8 mouse cellular contexts compared by ENCODE assay signal in the genomic region with DNA sequence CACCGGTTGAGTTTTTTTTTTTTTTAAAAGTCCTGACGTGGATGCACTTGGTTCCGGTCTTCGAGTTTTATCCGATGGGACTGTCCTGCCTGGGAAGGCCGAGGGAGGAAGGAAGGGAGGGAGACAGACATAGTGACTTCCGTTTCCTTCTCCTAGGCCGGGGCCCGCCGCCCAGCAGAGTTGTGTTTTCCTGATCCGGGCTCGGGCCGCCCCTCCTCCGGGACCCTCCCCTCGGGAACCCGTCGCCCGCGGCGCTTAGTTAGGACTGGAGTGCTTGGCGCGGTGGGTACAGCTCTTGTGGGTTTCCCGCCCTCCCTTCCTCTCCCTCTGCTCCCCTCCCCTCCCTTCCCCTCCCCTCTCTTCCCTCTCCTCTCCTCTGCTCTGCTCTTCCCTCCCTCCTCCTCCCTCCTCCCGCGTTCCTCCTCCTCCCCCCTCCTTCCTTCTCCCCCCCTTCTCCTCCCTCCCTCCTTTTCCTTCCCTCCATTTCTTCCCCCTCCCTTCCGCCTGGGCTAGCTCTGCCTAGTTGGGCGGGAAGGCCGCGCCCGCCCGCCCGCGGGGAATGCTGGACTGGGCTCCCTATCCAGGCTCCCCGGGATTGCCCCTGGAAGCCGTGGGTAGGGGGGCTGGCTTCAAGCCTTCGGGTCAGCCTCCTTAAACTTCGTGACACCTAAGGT. TPM values are rescaled to one million over a fixed set of nuclear protein-coding genes. Genes with fewer than 3 reads are reported as not detected.
DNase-seq lines count a peak whose midpoint lies in the region; ATAC-seq lines count a peak whose summit lies in the region.

No protein-coding gene starts in this region.

- peaks cover 9% of the 10 kb centered on the region; the same call in 1 of the 2 replicates for H3K4me1 ChIP-seq in forebrain, embryonic 13.5 days
- H3K4me1 ChIP-seq in liver, embryonic 16.5 days (ENCODE audit: control insufficient read depth, low read depth, low read length): no peaks in the 10 kb centered on the region; the same call in 1 of the 2 replicates
- H3K4me1 ChIP-seq in neural tube, embryonic 12.5 days: peaks cover 3% of the 10 kb centered on the region; the same call in 1 of the 2 replicates

- 28% methylated on average over 21 of the region's 37 CpGs for WGBS in forebrain, embryonic 13.5 days
- 15% methylated on average over 35 of the region's 37 CpGs for WGBS in liver, embryonic 16.5 days (ENCODE audit: insufficient replicate concordance)
- WGBS in neural tube, embryonic 12.5 days: 23% methylated on average over 27 of the region's 37 CpGs

- H3K9ac ChIP-seq in forebrain, embryonic 13.5 days: peak overlapping the region; percentile 62
- H3K9ac ChIP-seq in liver, embryonic 16.5 days (ENCODE audit: low read depth, low read length): peak overlapping the region; percentile 76
- H3K9ac ChIP-seq in neural tube, embryonic 12.5 days: peak overlapping the region; percentile 48

- H3K4me3 ChIP-seq in forebrain, embryonic 13.5 days: peak overlapping the region; percentile 45
- peak overlapping the region; percentile 71 for H3K4me3 ChIP-seq in liver, embryonic 16.5 days (ENCODE audit: low read depth, low read length)
- H3K4me3 ChIP-seq in neural tube, embryonic 12.5 days: peak overlapping the region; percentile 40

- H3K27me3 ChIP-seq in forebrain, embryonic 13.5 days: no peaks in the 10 kb centered on the region
- H3K27me3 ChIP-seq in liver, embryonic 16.5 days (ENCODE audit: control insufficient read depth, insufficient read depth, low read depth, low read length): no peaks in the 10 kb centered on the region
- no peaks in the 10 kb centered on the region for H3K27me3 ChIP-seq in neural tube, embryonic 12.5 days (replicated peaks)

- intact Hi-C loops in heart, postnatal 10 days (cut with DNase I): loop anchor here (1.0 kb wide), 1 partner anchor 83 kb away; no protein-coding TSS in a partner anchor

- H3K36me3 ChIP-seq in forebrain, embryonic 13.5 days (ENCODE audit: poor library complexity, severe bottlenecking): no peaks in the 10 kb centered on the region
- no peaks in the 10 kb centered on the region for H3K36me3 ChIP-seq in liver, embryonic 16.5 days (ENCODE audit: control insufficient read depth, insufficient read depth)
- H3K36me3 ChIP-seq in neural tube, embryonic 12.5 days: no peaks in the 10 kb centered on the region

- no peaks in the 10 kb centered on the region for H3K9me3 ChIP-seq in forebrain, embryonic 13.5 days (replicated peaks)
- no peaks in the 10 kb centered on the region for H3K9me3 ChIP-seq in liver, embryonic 16.5 days (replicated peaks; ENCODE audit: control insufficient read depth, low read length)
- no peaks in the 10 kb centered on the region for H3K9me3 ChIP-seq in neural tube, embryonic 12.5 days

- H3K4me2 ChIP-seq in forebrain, embryonic 13.5 days: peak overlapping the region; percentile 56
- H3K4me2 ChIP-seq in liver, embryonic 16.5 days (ENCODE audit: low read depth, low read length): peak overlapping the region; percentile 51
- peak overlapping the region; percentile 53 for H3K4me2 ChIP-seq in neural tube, embryonic 12.5 days (replicated peaks)

- peak; percentile 83 for ATAC-seq in cerebellum, adult (ENCODE audit: insufficient number of reproducible peaks, low FRiP score, low TSS enrichment)
- peak; percentile 93 for ATAC-seq in forebrain, embryonic 13.5 days
- peak; percentile 77 for ATAC-seq in liver, embryonic 16.5 days (ENCODE audit: low read depth)
- ATAC-seq in neural tube, embryonic 12.5 days (ENCODE audit: low FRiP score, low read depth): peak; percentile 91

- peak overlapping the region; percentile 91 for H3K27ac ChIP-seq in forebrain, embryonic 13.5 days
- H3K27ac ChIP-seq in liver, embryonic 16.5 days (ENCODE audit: low read length): peak overlapping the region; percentile 94
- H3K27ac ChIP-seq in neural tube, embryonic 12.5 days: peak overlapping the region; percentile 72

- peak; percentile 82 for DNase-seq in ES-CJ7 (ENCODE audit: low read depth, low spot score)
- DNase-seq in heart, postnatal 10 days: peak; percentile 84 to 86
- peak; percentile 82 to 90 for DNase-seq in kidney, postnatal 4 days
- peak; percentile 69 for DNase-seq in telencephalon, adult 2 months (ENCODE audit: low read depth, low spot score)

RNA-seq across cellular contexts. Expression of a gene that starts 8.9 kb away (rescaled TPM):
- 12.0 TPM in 2 replicates for polyA plus RNA-seq in forebrain, embryonic 13.5 days (2015; fragmentation: Nextera tagmentation; extraction: Ambion mirVana)
- total RNA-seq in heart, postnatal 10 days (2021): 10 to 100 TPM; 48.0 to 48.2 TPM
- polyA plus RNA-seq in liver, embryonic 16.5 days (2015; fragmentation: Nextera tagmentation; extraction: Ambion mirVana): 6.8 and 6.9 TPM in 2 replicates
- polyA plus RNA-seq in neural tube, embryonic 12.5 days (2016; fragmentation: Nextera tagmentation; extraction: Ambion mirVana): 11.5 and 12.4 TPM in 2 replicates

Comparison
In these comparisons a context has a peak if more than half of its experiments do, and no peak if none do; other contexts are left out.
1. Peak in every context shown above with its lines: DNase-seq, ATAC-seq, H3K4me3 ChIP-seq and H3K27ac ChIP-seq.